Mouse (Mus musculus): Measurements from ENCODE around the gene Dffa.
"Not testable (repeated sequence)": the region's sequence is repeated elsewhere in the genome, so short reads cannot be mapped to it uniquely, and the experiment has no call there.

Dffa gene

GRCm38 (mm10) chr4:149099369-149100017 lies 4.5 kb upstream of the Dffa start, which contains the start of gene Pex14:
Gene Pex14 (minus strand): TSS chr4:149099876.
- DNase-seq: peak; percentile 88 to 90

DNA sequence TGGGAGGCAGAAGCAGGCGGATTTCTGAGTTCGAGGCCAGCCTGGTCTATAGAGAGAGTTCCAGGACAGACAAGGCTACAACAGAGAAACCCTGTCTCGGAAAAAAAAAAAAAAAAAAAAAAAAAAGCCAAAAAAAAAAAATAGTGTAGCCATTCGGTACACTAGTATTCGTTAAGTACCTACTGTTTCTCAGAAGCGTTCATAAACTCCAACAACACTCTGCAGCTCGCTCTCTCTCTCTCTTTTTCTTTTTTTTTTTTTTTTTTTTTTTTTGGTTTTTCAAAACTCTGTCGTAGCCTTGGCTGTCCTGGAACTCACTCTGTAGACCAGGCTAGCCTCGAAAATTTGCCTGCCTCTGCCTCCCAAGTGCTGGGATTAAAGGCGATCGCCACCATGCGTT lies 3.5 kb upstream of the Dffa start:
- not testable (repeated sequence) for DNase-seq

GRCm38 (mm10) chr4:149101456-149101855 lies 2.5 kb upstream of the Dffa start:
- no peak for DNase-seq

DNA sequence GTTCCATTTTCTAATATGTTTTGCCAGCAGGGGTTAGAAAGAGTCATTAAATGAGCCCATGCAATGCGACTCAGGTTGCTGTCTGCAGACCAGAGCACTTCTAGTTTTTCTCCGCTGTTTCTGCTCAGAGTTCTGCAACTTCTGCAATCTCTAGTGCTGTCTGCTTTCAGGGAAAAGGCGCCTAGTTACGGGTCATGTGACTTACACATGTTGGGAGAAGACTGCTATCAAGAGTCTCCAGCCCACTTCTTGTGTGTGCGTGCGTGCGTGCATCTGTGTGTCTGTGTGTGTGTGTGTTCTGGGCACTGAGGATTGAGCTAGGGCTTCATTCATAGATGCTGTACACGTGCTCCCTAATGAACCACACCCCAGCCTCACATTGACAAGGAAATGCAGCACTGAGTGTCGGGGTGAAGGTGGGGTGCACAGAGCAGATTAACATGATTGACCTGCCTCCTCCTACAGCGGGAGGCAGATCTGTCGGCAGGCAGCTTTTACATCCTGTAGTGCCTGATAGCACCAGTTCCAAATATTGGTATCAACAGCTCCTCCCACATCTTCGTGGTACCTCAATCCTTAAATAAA lies 16.1 kb downstream of the Dffa start:
- DNase-seq: not testable (repeated sequence)

GRCm38 (mm10) chr4:149123432-149123831 lies 19.5 kb downstream of the Dffa start:
- DNase-seq: no peak

- DNase-seq: no peak
Measured at GRCm38 (mm10) chr4:149125341-149126114, 21.6 kb downstream of the Dffa start.

DNA sequence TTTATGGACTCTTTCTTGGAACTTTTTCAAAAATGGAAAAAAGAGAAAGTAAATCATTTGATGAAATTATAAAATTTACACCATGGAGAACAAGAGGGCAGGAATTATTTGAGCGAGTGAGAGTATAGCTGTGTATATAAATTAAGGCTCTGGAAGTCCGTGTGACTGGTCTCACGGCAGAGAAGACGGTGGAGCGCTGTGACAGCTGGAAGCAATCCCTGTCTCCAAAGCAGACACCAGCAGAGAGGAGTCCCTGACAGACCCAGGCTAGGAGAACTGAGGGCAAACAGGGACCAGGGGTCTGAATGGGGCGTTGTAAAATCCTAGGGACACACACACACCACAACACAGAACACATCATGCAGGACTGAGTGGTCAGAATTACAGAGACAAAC lies 22.2 kb downstream of the Dffa start:
- DNase-seq: no peak

- no peak for DNase-seq
Measured at GRCm38 (mm10) chr4:149126663-149127062, 22.7 kb downstream of the Dffa start, which contains the start of gene Cort. Gene Cort (minus strand): TSS chr4:149126763.

GRCm38 (mm10) chr4:149128467-149128866 lies 24.5 kb downstream of the Dffa start:
- DNase-seq: no peak

GRCm38 (mm10) chr4:149131021-149131752 lies 27.2 kb downstream of the Dffa start:
- DNase-seq: no peak

- DNase-seq: no peak
Measured at GRCm38 (mm10) chr4:149131789-149132565, 28.0 kb downstream of the Dffa start.

GRCm38 (mm10) chr4:149133395-149133794 lies 29.4 kb downstream of the Dffa start:
- DNase-seq: no peak

DNA sequence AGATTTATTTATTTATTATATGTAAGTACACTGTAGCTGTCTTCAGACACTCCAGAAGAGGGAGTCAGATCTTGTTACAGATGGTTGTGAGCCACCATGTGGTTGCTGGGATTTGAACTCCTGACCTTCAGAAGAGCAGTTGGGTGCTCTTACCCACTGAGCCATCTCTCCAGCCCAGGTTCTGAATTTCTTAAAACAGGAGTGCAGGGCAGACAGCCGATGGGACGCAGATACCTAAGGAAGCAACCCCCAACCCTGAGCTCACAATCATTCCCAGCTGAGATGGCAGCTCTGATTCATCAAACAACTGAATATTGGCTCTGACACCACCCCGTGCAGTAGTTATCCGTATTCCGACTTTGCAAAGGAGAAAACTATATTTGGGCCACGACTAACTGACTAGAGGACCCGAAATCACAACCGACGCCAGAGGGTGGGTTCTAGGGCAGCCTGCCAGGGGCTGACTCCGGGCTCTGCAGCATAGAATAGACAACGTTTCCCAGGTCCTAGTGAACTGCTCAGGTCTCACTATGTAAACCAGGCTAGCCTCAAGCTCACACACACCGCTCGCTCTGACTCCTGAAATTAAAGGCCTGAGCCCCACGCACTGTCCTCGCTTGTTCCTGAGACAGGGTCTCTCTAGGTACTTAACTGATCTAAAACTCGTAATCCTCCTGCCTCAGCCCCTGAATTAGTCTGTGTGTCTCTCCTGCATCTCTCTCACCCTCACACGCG lies 32.3 kb downstream of the Dffa start:
- no peak for DNase-seq

- DNase-seq: peak; percentile 87 to 89
Measured at GRCm38 (mm10) chr4:149136982-149137770, 33.2 kb downstream of the Dffa start, which contains the start of gene Cenps. Gene Cenps (minus strand): TSS chr4:149137629.

GRCm38 (mm10) chr4:149138515-149138914 lies 34.6 kb downstream of the Dffa start:
- no peak for DNase-seq

DNA sequence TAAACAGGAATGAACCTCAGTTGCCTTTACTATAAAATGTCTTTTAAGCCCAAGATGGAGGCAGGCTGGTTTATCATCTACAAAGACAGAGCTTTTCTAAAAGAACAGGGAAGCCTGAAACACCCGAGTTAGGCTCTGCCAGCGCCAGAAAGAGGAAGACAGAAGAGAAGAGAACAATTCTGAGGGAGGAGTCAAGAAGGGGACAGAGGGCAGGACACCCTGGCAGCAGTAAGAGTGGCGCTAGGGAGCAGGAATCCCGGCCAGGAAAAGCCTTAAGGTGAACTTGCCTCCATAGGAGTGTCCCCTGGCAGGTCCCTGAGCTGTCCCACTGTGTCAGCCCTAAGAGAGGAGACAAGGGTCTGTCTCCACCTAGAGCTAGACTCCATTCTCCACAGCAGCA lies 39.6 kb downstream of the Dffa start:
- no peak for DNase-seq

DNA sequence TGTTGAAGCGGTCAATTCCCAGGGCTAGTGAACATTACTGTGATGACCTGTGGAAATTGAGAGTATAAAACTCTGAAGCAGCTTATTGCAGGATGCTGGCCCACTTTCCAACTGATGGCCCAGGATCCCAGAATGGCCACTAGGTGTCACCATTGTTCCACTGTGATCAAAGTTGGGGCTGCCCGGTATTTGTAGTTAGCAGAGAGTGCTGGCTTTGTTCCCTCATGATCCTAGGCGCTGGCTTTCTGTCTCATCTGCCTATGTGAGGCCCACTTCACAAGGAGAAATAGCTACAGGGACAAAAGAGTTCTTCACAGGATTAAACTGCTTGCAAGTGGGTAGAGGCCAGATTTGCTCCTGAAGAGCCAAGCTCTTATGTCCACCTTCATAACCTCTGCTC lies 40.5 kb downstream of the Dffa start:
- peak; percentile 71 to 73 for DNase-seq

DNA sequence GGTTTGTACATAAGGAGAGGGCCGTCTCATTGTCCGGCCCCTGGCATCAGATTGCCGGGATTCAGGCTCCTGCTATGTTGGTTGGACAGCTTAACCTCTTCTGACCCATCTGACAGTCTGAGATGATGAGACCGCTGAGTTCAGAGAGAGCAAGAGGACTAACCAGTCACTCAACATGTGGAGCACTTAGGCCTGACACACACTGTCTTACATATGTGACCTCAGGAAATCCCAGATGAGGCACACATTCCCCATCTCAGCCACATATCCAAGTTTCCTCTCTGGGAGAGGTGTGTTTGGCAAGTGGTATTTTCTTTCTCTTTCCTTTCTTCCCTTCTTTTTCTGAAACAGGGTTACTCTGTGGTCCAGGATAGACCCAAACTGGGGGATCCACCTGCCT lies 41.2 kb downstream of the Dffa start:
- DNase-seq: no peak

GRCm38 (mm10) chr4:149147528-149147927 lies 43.6 kb downstream of the Dffa start:
- DNase-seq: no peak

GRCm38 (mm10) chr4:149148084-149148483 lies 44.1 kb downstream of the Dffa start:
- no peak for DNase-seq

- no peak for DNase-seq
Measured at GRCm38 (mm10) chr4:149149196-149149595, 45.2 kb downstream of the Dffa start.

All from thymus, postnatal 36 days (tissue).